Mouse (Mus musculus): ENCODE measurements around the gene C130026I21Rik. TPM values are rescaled to one million over a fixed set of nuclear protein-coding genes. Genes with fewer than 3 reads are reported as not detected.
"Not testable (repeated sequence)": the region's sequence is repeated elsewhere in the genome, so short reads cannot be mapped to it uniquely, and the experiment has no call there.

The C130026I21Rik gene
- polyA plus RNA-seq, 2 experiments from 2014 or later, result 59.8 to 67.0 TPM

- ATAC-seq, result not testable (repeated sequence)
Measured at GRCm38 (mm10) chr1:85030211-85030610, 240.2 kb downstream of the C130026I21Rik start.

GRCm38 (mm10) chr1:85011933-85012332 is 258.4 kb downstream of the C130026I21Rik start:
- not testable (repeated sequence) for ATAC-seq

- not testable (repeated sequence) for ATAC-seq
Measured at GRCm38 (mm10) chr1:85010947-85011346, 259.4 kb downstream of the C130026I21Rik start.

GRCm38 (mm10) chr1:85007737-85008136 is 262.6 kb downstream of the C130026I21Rik start:
- not testable (repeated sequence) for ATAC-seq

- ATAC-seq, result not testable (repeated sequence)
Measured at GRCm38 (mm10) chr1:84999241-84999640, 271.1 kb downstream of the C130026I21Rik start.

GRCm38 (mm10) chr1:84996305-84996704 is 274.1 kb downstream of the C130026I21Rik start:
- not testable (repeated sequence) for ATAC-seq

- not testable (repeated sequence) for ATAC-seq
Measured at GRCm38 (mm10) chr1:84994461-84994860, 275.9 kb downstream of the C130026I21Rik start.

- ATAC-seq, result not testable (repeated sequence)
Measured at GRCm38 (mm10) chr1:84993688-84994319, 276.6 kb downstream of the C130026I21Rik start.

DNA sequence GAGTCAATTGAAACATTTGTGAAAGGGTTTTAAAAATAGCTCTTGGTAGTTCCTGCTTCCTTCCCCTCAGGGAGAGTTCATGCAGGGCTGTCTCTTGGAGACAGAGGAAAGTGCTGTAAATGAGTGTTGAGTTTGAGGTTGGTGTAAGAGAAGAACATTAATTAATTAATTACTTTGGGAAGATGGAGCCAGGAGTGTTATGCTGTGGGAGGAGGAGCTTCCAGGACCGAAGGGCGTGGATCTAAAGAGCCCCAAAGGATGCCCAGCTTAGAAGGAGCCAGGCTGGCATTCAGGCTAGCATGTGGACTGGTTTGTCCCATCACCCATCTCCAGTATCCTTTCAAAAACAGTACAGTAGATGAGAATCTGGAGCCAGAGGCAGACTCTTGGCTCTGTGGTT is 277.1 kb downstream of the C130026I21Rik start:
- not testable (repeated sequence) for ATAC-seq

- not testable (repeated sequence) for ATAC-seq
Measured at GRCm38 (mm10) chr1:84992827-84993226, 277.5 kb downstream of the C130026I21Rik start.

DNA sequence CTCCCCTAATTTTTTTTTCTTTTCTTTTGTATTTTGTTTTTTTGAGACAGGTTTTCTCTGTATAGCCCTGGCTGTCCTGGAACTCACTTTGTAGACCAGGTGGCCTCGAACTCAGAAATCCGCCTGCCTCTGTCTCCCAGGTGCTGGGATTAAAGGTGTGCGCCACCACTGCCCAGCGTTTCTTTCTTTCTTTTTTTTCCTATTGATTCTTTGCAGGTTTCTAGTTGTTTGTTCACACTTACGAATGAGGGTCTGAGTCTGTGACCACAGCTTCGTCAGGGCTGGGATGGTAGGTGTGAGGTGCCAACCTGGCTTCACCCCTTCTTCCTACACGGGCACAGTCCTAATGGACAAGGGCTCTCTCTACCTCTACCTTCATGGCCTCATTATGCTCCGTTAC is 281.3 kb downstream of the C130026I21Rik start:
- not testable (repeated sequence) for ATAC-seq

- ATAC-seq, result not testable (repeated sequence)
Measured at GRCm38 (mm10) chr1:84987729-84988128, 282.6 kb downstream of the C130026I21Rik start.

DNA sequence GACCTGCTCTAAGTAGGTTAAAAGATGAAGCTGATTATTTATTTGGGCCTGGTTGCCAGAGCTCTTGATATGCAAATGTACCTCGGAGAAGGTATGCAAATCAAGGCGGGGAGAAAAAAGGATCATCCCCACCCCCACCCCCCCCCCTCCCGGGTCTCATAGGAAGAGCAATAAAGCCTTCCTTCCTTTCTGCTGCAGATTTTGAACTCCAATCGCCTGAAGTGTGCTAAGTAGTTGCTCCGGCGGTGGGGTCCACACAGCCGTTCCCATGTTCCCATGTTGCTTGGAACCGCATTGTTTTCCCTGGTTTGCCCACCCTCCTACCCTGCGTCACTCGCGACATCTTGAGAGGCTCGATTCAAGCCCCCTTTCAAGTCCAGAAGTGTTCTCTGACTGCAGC is 308.6 kb downstream of the C130026I21Rik start:
- not testable (repeated sequence) for ATAC-seq

DNA sequence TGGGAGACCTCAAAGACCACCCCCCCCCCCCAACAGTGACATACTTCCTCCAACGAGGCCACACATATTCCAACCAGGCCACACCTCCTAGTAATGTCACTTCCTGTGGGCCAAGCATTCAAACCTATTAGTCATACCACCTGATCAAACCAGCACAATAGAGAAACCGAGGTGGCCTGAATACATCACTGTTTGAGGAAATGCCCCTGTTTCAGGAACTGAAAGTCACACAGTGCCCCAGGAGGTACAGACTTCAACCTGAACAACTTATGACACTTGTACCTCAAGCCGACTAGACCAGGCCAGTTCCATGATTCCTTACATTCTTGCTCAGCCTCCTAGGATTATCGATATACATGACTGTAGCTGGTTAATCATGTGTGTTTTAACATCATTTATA is 312.7 kb downstream of the C130026I21Rik start:
- ATAC-seq, result not testable (repeated sequence)

DNA sequence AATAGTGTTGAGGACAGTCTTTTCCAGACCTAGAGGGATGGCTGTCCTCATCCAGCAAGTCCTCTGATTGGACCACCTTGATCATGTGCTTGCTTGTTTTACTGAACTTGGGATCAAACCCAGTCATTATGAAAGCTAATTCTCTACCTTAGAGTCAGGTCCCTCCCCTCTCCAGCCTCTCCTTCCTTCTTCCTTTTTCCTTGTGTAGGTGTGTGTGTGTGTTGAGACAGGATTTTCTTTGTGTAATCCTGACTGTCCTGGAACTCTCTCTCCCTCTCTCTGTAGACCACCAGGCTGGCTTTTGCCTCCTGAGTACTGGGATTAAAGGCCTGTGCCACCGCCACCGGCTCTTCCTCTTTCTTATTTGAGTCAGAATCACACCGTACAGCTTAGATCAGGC is 313.6 kb downstream of the C130026I21Rik start:
- ATAC-seq, result not testable (repeated sequence)

- ATAC-seq, result no peak
Measured at GRCm38 (mm10) chr1:84952456-84953181, 317.7 kb downstream of the C130026I21Rik start.

DNA sequence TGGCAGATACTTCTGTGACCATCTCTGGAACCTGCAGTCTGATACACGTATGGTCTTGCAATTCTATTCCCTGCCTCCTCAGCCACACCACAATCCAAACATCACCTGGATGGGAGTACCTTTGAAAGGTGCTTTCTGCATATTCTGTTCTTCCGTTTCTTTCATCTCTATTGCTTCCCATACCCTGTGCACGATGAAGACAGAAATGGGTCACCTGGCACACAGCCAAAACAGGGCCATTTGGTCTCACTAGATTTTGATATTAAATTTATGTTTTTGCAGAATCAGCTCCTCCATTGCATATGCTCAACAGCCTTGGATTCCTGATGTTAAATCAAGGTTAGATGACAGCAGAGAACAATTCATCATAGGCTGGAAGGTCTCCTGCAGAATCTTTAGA is 318.8 kb downstream of the C130026I21Rik start:
- ATAC-seq, result no peak

GRCm38 (mm10) chr1:84947390-84947789 is 323.0 kb downstream of the C130026I21Rik start:
- ATAC-seq, result no peak

GRCm38 (mm10) chr1:84945950-84946349 is 324.4 kb downstream of the C130026I21Rik start:
- no peak for ATAC-seq

GRCm38 (mm10) chr1:84943549-84943948 is 326.8 kb downstream of the C130026I21Rik start:
- ATAC-seq, result no peak
